Mouse (Mus musculus) midbrain, embryonic 16.5 days (tissue): ENCODE results near the gene Rarb. TPM values are rescaled to one million over a fixed set of nuclear protein-coding genes. Genes with fewer than 3 reads are reported as not detected.
"Not testable (repeated sequence)": the region's sequence is repeated elsewhere in the genome, so short reads cannot be mapped to it uniquely, and the experiment has no call there.

ENCODE experiments used
- ATAC-seq: fragments of 200-750 bp; cut with Nextera tagmentation; 2 replicates; pipeline ENCODE4 v1.8.0; 2017; ENCODE audit warnings: moderate TSS enrichment
- H3K27ac ChIP-seq: fragments of 300-500 bp; sonication (generic); 2 replicates; pipeline ENCODE4 v1.5.1; 2014; ENCODE audit warnings: mild to moderate bottlenecking, low read length, mixed read lengths
- H3K27me3 ChIP-seq: fragments of 300-500 bp; sonication (generic); 2 replicates; pipeline ENCODE4 v1.6.1; 2014; ENCODE audit warnings: low read depth, low read length, mixed read lengths; ENCODE audit not compliant: control insufficient read depth, insufficient read depth
- H3K36me3 ChIP-seq: fragments of 300-500 bp; sonication (generic); 2 replicates; pipeline ENCODE4 v1.6.1; 2014; ENCODE audit warnings: mild to moderate bottlenecking, low read length, moderate library complexity, mixed read lengths; ENCODE audit not compliant: control insufficient read depth, insufficient read depth
- H3K4me1 ChIP-seq: fragments of 300-500 bp; sonication (generic); 2 replicates; pipeline ENCODE4 v1.6.1; 2014; ENCODE audit warnings: mild to moderate bottlenecking, low read length, mixed read lengths; ENCODE audit not compliant: control insufficient read depth, insufficient read depth
- H3K4me2 ChIP-seq: fragments of 300-500 bp; sonication (generic); 2 replicates; pipeline ENCODE4 v1.6.1; 2014; ENCODE audit warnings: mild to moderate bottlenecking, low read length, mixed read lengths
- H3K4me3 ChIP-seq: fragments of 300-500 bp; sonication (generic); 2 replicates; pipeline ENCODE4 v1.5.1; 2014; ENCODE audit warnings: low read depth, mild to moderate bottlenecking, low read length, moderate library complexity, mixed read lengths
- H3K9ac ChIP-seq: fragments of 300-500 bp; sonication (generic); 2 replicates; pipeline ENCODE4 v1.6.1; 2014; ENCODE audit warnings: low read depth, low read length, mixed read lengths
- H3K9me3 ChIP-seq: fragments of 300-500 bp; sonication (generic); replicated peaks from 2 replicates; pipeline ENCODE4 v1.6.1; 2014; ENCODE audit warnings: mild to moderate bottlenecking, low read length, mixed read lengths; ENCODE audit not compliant: control insufficient read depth, poor library complexity, severe bottlenecking
- WGBS: fragments of 180-500 bp; shearing (Covaris S2); extraction: QIAGEN DNeasy Blood & Tissue Kit; methylation state at CpG from one replicate; pipeline ENCODE4 v1.1.7; 2014; 5-methylcytosine and 5-hydroxymethylcytosine counted together
- polyA plus RNA-seq: library from polyadenylated mRNA; unstranded; fragments of >200 nt; fragmentation: Nextera tagmentation; extraction: Ambion mirVana; gene quantifications from 2 replicates; pipeline ENCODE4 v1.2.1, GENCODE M21; 2015

Gene Rarb
- polyA plus RNA-seq, 1 experiment from 2014 or later = 8.1 TPM

DNA sequence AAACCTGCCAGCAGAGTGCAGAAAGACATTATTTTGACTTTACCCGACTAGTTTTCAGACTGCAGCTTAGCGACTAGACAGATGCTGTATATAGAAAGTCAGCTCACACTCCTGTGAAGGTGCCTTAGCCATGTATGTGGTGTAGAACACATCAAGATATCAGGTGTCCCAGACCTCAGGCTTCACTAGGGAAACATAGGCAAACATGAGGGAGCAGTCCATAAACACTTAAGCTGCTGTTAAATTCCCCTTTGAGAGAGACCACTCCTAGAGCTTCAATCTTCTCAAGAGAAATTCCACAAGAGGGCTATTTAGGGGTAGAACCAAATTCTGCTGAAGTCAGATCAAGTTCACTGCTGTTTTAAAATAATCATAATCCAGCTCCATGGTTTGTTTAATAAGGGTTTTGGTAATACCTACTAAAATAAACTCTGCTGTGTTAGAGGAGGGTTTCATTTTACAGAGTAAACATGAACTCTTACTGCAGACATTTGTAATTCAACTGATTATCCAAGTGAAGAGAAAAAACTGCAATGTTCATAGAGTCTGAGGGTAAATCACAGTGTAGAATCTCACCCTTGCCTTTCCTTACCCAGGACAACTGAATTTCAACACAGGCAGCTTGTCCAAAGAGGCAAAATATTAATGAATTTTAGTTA, 42.1 kb downstream of the Rarb start:
- H3K36me3 ChIP-seq = no peaks in the 10 kb centered on the region
- no peaks in the 10 kb centered on the region for H3K4me1 ChIP-seq
- H3K27ac ChIP-seq = no peak overlapping the region
- no peak overlapping the region for H3K4me2 ChIP-seq
- H3K4me3 ChIP-seq = no peak overlapping the region
- 84% methylated on average over 2 of the region's 2 CpGs for WGBS
- no peak overlapping the region for H3K9ac ChIP-seq
- no peaks in the 10 kb centered on the region for H3K9me3 ChIP-seq
- no peak for ATAC-seq
- no peaks in the 10 kb centered on the region for H3K27me3 ChIP-seq

DNA sequence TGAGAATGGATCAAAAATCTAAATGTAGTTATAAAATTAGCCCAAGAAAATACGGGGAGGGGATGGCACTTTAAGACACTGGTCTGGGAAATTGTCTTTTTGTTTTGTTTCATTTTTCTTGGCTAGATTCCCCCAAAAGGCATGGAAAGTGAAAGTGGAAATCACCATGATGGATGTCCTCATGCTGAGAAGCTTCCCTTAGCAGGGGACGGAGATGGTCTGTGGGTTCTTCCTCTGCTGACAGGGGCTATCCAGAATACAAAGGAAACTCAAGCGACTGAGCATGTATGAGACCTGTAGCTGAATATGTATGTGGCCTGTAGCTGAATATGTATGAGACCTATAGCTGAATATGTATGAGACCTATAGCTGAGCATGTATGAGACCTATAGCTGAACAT, 46.0 kb downstream of the Rarb start:
- 64% methylated on average over 3 of the region's 3 CpGs for WGBS
- ATAC-seq = no peak

DNA sequence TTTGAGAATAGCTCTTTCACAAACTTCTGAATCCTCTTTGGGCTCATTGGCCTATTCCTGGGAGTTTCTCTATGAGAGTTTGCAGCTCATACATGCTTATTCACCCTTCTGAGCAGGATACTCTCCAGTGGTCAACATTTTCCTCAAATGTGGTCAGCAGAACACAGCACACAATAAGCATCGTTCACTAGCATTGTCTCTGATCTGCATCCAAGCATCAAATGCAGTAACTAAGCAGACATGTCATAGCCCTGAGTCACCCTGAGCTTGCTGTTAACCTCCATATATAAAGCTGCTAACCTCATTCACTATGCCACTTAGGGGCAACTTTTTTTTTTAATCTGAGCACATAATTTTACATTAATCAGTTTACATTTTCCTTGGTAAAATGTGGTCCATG, 53.1 kb downstream of the Rarb start:
- H3K4me2 ChIP-seq = no peak overlapping the region
- H3K27me3 ChIP-seq = no peaks in the 10 kb centered on the region
- H3K9me3 ChIP-seq = no peaks in the 10 kb centered on the region
- H3K4me3 ChIP-seq = no peak overlapping the region
- no peaks in the 10 kb centered on the region for H3K4me1 ChIP-seq
- no peak for ATAC-seq
- H3K27ac ChIP-seq = no peak overlapping the region
- no peak overlapping the region for H3K9ac ChIP-seq
- no peaks in the 10 kb centered on the region for H3K36me3 ChIP-seq
- 71% methylated on average over 1 of the region's 1 CpGs for WGBS

More for the DNA sequence above, 46.0 kb downstream of the Rarb start:
- Histone ChIP-seq H3K27me3 (no peaks in the 10 kb centered on the region), H3K36me3 (no peaks in the 10 kb centered on the region), H3K9ac (no peak overlapping the region), H3K27ac (no peak overlapping the region), H3K4me1 (no peaks in the 10 kb centered on the region), H3K4me3 (no peak overlapping the region), H3K4me2 (no peak overlapping the region), H3K9me3 (no peaks in the 10 kb centered on the region)

DNA sequence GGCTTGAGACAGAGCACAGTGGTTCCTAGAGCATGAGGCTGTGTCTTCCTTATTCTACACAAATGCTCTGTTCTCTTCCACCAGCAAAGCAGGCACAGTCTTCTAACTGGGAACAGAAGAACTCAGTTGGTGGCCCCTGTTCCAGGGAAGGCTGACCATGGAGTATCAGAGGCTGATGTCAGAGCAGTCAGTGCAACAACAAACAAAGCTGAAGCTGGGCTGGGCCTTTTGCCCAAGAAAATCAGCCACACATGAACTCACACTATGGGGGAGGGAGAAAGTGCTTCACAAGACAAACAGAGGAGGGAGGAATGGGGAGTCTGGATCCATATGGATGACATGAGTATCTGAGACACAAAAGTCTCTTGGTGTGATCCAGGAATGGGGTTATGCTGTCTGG, 56.2 kb downstream of the Rarb start:
- no peak for ATAC-seq
- Histone ChIP-seq H3K4me1 (no peaks in the 10 kb centered on the region), H3K27ac (no peak overlapping the region), H3K36me3 (no peaks in the 10 kb centered on the region), H3K9me3 (no peaks in the 10 kb centered on the region), H3K9ac (no peak overlapping the region), H3K27me3 (no peaks in the 10 kb centered on the region), H3K4me2 (no peak overlapping the region), H3K4me3 (no peak overlapping the region)

DNA sequence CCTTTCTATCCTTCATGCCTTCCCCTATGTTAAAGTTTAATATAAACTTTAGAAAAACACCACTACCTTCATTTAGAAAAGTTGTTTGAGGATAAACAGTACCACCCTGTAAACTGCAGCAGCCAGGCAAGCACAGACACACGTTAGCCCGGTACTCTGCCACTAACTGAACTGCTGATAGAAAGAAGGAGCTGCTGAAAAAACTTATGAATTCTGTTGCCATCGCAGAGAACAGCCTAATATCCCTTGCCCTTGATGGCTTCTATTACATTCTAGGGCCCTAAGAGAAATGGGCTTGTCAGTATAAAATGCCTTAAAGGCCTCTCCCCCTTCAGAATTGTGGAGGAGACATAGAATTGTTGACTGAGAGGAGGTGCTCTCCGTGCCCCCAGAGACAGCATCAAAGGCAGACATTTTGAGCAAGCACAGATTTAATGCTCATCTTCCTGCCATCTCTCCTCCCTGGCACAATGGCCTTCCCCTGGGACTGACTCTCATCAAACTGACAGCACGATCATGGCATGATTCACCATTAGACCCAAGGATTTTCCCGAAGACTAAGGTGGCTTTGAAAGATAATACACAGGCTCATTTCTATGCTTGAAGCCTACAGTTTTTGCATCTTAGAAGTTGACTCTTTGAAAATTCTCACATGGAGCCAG, 60.1 kb downstream of the Rarb start:
- no peak overlapping the region for H3K4me3 ChIP-seq
- no peak overlapping the region for H3K4me2 ChIP-seq
- WGBS = 46% methylated on average over 6 of the region's 6 CpGs
- no peak overlapping the region for H3K9ac ChIP-seq
- no peaks in the 10 kb centered on the region for H3K36me3 ChIP-seq
- no peaks in the 10 kb centered on the region for H3K4me1 ChIP-seq
- ATAC-seq = no peak
- H3K27ac ChIP-seq = no peak overlapping the region
- H3K9me3 ChIP-seq = no peaks in the 10 kb centered on the region
- H3K27me3 ChIP-seq = no peaks in the 10 kb centered on the region

DNA sequence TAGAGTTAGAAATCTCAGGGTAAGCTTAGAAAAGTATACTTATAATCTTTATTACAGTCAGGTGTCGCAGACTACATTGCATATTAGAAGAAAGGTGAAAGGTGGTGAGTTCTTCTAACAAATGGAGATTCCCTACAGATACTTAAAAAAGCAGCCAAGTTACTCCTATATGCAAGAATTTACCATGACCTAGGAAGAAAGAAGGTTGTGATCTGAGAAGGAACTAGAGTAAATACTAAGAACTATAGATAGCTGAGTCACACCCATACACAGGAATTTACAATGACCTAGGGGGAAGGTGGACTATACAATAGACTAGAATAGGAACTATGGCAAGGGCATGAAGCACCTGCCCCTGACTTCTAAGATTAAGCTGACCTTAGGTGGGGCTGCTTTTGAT, 63.4 kb downstream of the Rarb start:
- H3K9ac ChIP-seq, H3K27me3 ChIP-seq, H3K36me3 ChIP-seq, H3K4me2 ChIP-seq, H3K27ac ChIP-seq, H3K9me3 ChIP-seq, H3K4me1 ChIP-seq, H3K4me3 ChIP-seq, ATAC-seq: not testable (repeated sequence)
- WGBS = 95% methylated on average over 1 of the region's 1 CpGs

DNA sequence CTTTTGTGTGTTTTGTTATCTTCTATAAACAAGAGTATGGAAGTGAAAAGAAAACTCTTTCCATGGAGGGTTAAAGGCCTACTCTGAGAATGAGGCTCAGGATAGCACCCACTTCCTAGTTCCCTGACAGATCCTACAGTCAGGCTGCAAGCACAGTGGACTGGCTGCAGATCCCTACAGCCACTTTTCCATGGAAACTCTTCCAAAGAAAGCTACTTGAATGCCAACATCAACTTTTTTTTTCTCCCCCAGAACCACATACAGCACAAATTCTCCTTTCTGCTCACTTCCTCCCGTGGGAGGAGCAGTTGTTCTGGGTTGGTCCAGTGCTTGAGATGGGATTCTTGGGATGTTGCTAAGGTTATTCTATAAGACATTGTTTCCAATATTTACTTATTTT, 66.3 kb downstream of the Rarb start:
- Histone ChIP-seq H3K27me3 (no peaks in the 10 kb centered on the region), H3K4me1 (no peaks in the 10 kb centered on the region), H3K4me2 (no peak overlapping the region), H3K27ac (no peak overlapping the region), H3K9ac (no peak overlapping the region), H3K36me3 (no peaks in the 10 kb centered on the region), H3K9me3 (no peaks in the 10 kb centered on the region), H3K4me3 (no peak overlapping the region)
- no peak for ATAC-seq
- WGBS = 77% methylated on average over 1 of the region's 1 CpGs

DNA sequence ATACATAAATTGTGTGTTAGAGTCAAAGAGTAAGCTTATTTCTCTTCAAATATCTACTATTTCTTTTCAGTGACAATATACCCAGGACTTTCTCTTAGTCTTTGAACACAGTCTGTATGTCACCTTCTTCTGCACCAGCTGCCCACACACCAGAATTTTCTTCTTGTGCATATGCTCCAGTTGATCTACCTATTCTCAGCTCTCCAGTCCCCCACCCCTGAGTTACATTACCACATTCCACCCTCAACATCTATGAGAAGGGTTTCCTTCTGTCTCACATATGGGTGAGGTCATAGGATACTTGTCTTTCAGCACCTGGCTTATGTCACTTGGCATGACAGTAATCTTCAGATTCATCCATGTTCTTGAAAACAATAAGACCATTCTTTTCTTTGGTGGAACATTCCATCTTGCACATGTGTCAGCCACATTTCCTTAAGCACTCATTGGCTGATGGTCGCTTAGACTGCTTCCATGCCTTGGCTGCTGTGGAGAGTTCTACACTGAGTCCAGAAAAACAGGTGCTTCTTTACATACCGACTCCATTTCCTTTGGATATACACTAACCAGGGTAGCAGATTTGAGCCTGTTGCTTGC, 71.9 kb downstream of the Rarb start:
- no peaks in the 10 kb centered on the region for H3K9me3 ChIP-seq
- 91% methylated on average over 2 of the region's 2 CpGs for WGBS
- no peak overlapping the region for H3K4me3 ChIP-seq
- ATAC-seq = no peak
- no peaks in the 10 kb centered on the region for H3K27me3 ChIP-seq
- no peak overlapping the region for H3K27ac ChIP-seq
- no peak overlapping the region for H3K4me2 ChIP-seq
- no peaks in the 10 kb centered on the region for H3K4me1 ChIP-seq
- no peaks in the 10 kb centered on the region for H3K36me3 ChIP-seq
- no peak overlapping the region for H3K9ac ChIP-seq

DNA sequence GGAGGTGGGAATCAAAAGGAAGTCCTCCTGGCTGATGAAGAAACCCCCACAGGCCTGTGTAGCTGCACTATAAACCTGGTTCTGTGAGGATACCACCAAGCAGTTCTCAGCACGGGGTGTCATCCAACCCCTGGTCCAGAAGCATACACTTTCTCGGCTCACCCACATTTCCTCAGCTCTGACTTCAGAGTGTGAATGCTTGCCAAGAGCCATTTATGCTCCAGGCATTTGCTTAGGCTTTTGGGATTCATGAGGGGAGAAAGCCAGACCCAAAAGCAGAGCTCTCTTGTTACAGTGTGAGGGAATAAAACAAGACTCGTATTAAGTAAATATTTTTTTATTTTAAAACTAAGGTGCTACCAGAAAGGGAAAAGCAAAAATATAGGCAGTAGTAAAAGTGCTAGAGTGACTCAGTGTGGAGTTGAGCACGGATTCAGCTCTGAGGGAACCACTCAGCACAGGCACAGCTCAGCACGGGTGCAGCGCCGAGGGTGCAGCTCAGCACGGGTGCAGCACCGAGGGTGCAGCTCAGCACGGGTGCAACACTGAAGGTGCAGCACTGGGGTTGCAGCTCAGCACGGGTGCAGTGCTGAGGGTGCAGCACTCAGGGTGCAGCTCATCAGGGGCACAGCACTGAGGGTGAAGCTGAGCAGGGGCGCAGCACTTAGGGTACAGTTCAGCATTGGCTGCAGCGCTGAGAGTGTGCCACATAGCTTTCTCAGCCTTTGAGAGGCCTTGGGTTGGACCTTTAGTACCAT, 77.8 kb downstream of the Rarb start:
- Histone ChIP-seq H3K27me3 (no peaks in the 10 kb centered on the region), H3K4me1 (no peaks in the 10 kb centered on the region), H3K9me3 (no peaks in the 10 kb centered on the region), H3K4me3 (no peak overlapping the region), H3K36me3 (no peaks in the 10 kb centered on the region), H3K4me2 (no peak overlapping the region), H3K9ac (no peak overlapping the region), H3K27ac (no peak overlapping the region)
- ATAC-seq = 0 out of 2 replicates have a peak, but pooled peaks have one; percentile 39
- 83% methylated on average over 13 of the region's 13 CpGs for WGBS
